Mouse (Mus musculus): ENCODE results near the gene Dpp8.

The Dpp8 gene

GRCm38 (mm10) chr9:65086801-65087200 lies 54.6 kb downstream of the Dpp8 start:
- no peak for DNase-seq (ENCODE audit: low read depth)

GRCm38 (mm10) chr9:65087490-65087889 lies 55.3 kb downstream of the Dpp8 start:
- peak; percentile 77 for DNase-seq (ENCODE audit: low read depth)

- DNase-seq (ENCODE audit: low read depth), result no peak
These were observed 62.0 kb downstream of the Dpp8 start for GRCm38 (mm10) chr9:65094237-65094636.

- no peak for DNase-seq (ENCODE audit: low read depth)
These were observed 68.9 kb downstream of the Dpp8 start, which contains the start of gene Igdcc4 for GRCm38 (mm10) chr9:65100991-65101685. TSS of gene Igdcc4 (plus strand) at chr9:65101486.

- DNase-seq (ENCODE audit: low read depth), result no peak
These were observed 69.6 kb downstream of the Dpp8 start for GRCm38 (mm10) chr9:65101686-65102376.

GRCm38 (mm10) chr9:65102377-65103172 lies 70.4 kb downstream of the Dpp8 start:
- no peak for DNase-seq (ENCODE audit: low read depth)

GRCm38 (mm10) chr9:65103173-65103752 lies 71.0 kb downstream of the Dpp8 start:
- DNase-seq (ENCODE audit: low read depth), result no peak

- DNase-seq (ENCODE audit: low read depth), result no peak
These were observed 74.6 kb downstream of the Dpp8 start for GRCm38 (mm10) chr9:65106821-65107220.

- DNase-seq (ENCODE audit: low read depth), result no peak
These were observed 75.7 kb downstream of the Dpp8 start for GRCm38 (mm10) chr9:65107893-65108292.

GRCm38 (mm10) chr9:65109132-65110072 lies 77.2 kb downstream of the Dpp8 start:
- DNase-seq (ENCODE audit: low read depth), result no peak

- no peak for DNase-seq (ENCODE audit: low read depth)
These were observed 79.5 kb downstream of the Dpp8 start for GRCm38 (mm10) chr9:65111698-65112097.

- DNase-seq (ENCODE audit: low read depth), result no peak
These were observed 81.5 kb downstream of the Dpp8 start for GRCm38 (mm10) chr9:65113694-65114093.

- no peak for DNase-seq (ENCODE audit: low read depth)
These were observed 83.7 kb downstream of the Dpp8 start for GRCm38 (mm10) chr9:65115891-65116290.

- peak; percentile 10 for DNase-seq (ENCODE audit: low read depth)
These were observed 85.3 kb downstream of the Dpp8 start for GRCm38 (mm10) chr9:65117516-65117915.

- DNase-seq (ENCODE audit: low read depth), result peak; percentile 80
These were observed 88.7 kb downstream of the Dpp8 start for GRCm38 (mm10) chr9:65120935-65121334.

GRCm38 (mm10) chr9:65122545-65122944 lies 90.3 kb downstream of the Dpp8 start:
- DNase-seq (ENCODE audit: low read depth), result no peak

- DNase-seq (ENCODE audit: low read depth), result no peak
These were observed 91.4 kb downstream of the Dpp8 start for GRCm38 (mm10) chr9:65123552-65124168.

- DNase-seq (ENCODE audit: low read depth), result no peak
These were observed 96.1 kb downstream of the Dpp8 start for GRCm38 (mm10) chr9:65128123-65128815.

- peak; percentile 84 for DNase-seq (ENCODE audit: low read depth)
These were observed 99.5 kb downstream of the Dpp8 start for GRCm38 (mm10) chr9:65131717-65132116.

Measured in 416B (cell line).